Mouse (Mus musculus): ENCODE results near the gene Snapc5. TPM values are rescaled to one million over a fixed set of nuclear protein-coding genes. Genes with fewer than 3 reads are reported as not detected.
A peak's percentile ranks its signal among the peaks of the same experiment; 100 is the strongest.
"Not testable (repeated sequence)": the region's sequence is repeated elsewhere in the genome, so short reads cannot be mapped to it uniquely, and the experiment has no call there.

Gene Snapc5
- polyA plus RNA-seq, 1 experiment: 16.9 TPM

DNA sequence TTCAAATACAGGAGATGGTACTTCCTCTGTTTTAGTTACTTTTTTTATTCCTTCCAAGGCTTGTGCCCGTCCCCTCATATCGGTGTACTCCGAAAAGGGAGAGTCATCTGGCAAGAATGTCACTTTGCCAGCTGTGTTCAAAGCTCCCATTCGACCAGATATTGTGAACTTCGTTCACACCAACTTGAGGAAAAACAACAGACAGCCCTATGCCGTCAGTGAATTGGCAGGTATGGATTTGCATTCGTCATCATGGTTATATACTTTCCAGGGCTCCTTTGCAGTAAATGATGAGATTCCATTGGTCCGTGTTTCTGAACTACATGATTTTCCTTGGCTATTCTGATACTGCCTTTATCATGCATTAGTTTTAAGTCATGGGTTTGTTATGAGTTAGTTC lies 4.3 kb upstream of the Snapc5 start:
- no peak for DNase-seq (ENCODE audit: low read depth)
- TF ChIP-seq POLR2A (IDR thresholded peaks at IDR 0.05; ENCODE audit: borderline replicate concordance, extremely low read depth, insufficient read depth, insufficient read length, poor library complexity, severe bottlenecking) (no peak), CTCF (IDR thresholded peaks at IDR 0.05; ENCODE audit: borderline replicate concordance, extremely low read depth, insufficient read depth, insufficient read length) (no peak)

DNA sequence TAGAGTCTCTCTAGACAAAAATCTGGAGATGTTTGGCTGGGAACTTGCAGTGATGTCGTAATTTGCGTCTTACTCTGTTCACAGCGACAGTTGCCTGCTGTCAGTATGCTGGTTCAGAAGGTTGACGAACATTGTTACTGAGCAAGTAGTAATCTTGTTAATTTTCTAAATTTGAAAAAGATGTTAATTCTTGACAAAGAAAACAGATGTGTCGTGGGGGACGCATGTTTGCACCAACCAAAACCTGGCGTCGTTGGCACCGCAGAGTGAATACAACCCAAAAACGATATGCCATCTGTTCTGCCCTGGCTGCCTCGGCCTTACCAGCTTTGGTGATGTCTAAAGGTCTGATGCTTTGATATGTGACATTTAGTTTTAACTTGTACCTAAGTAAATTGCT lies 3.7 kb upstream of the Snapc5 start:
- DNase-seq (ENCODE audit: low read depth): peak; percentile 63
- TF ChIP-seq CTCF (IDR thresholded peaks at IDR 0.05; ENCODE audit: borderline replicate concordance, extremely low read depth, insufficient read depth, insufficient read length): no peak
- TF ChIP-seq POLR2A (IDR thresholded peaks at IDR 0.05; ENCODE audit: borderline replicate concordance, extremely low read depth, insufficient read depth, insufficient read length, poor library complexity, severe bottlenecking): no peak

DNA sequence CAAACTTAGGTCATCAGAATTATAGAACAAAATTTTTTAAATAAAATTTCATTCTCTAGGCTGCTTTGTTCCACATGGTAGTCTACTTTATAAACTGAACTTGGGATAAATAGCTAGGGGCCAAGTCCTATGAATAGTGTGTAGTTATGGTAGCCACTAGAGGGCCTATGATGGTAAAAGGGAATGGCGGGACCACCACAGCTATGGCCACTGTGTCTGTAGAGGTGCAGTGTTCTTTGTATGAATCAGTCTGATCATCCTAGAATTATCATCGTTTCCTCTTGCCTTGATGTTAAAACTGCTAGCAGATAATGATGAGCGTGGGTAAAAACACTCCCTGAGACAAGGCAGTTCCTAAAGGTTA lies 482 bp upstream of the Snapc5 start:
- DNase-seq (ENCODE audit: low read depth): peak; percentile 65
- TF ChIP-seq POLR2A (IDR thresholded peaks at IDR 0.05; ENCODE audit: borderline replicate concordance, extremely low read depth, insufficient read depth, insufficient read length, poor library complexity, severe bottlenecking) (no peak), CTCF (IDR thresholded peaks at IDR 0.05; ENCODE audit: borderline replicate concordance, extremely low read depth, insufficient read depth, insufficient read length) (peak; percentile 40; the same call in 1 of the 2 replicates)

DNA sequence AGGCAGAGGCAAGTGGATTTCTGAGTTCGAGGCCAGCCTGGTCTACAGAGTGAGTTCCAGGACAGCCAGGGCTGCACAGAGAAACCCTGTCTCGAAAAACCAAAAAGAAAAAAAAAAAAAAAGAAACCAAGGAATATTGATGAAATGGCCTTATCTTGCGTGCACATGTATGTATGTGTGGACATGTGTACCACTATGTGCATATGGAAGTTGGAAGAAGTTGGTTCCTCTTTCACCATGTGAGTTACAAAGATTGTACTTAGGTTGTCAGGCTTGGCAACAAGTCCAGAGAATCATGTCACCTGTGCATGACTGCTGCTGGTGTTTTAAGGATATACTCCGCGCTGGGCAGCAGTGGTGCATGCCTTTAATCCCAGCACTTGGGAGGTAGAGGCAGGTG lies 4.2 kb downstream of the Snapc5 start:
- not testable (repeated sequence) for DNase-seq (ENCODE audit: low read depth)

DNA sequence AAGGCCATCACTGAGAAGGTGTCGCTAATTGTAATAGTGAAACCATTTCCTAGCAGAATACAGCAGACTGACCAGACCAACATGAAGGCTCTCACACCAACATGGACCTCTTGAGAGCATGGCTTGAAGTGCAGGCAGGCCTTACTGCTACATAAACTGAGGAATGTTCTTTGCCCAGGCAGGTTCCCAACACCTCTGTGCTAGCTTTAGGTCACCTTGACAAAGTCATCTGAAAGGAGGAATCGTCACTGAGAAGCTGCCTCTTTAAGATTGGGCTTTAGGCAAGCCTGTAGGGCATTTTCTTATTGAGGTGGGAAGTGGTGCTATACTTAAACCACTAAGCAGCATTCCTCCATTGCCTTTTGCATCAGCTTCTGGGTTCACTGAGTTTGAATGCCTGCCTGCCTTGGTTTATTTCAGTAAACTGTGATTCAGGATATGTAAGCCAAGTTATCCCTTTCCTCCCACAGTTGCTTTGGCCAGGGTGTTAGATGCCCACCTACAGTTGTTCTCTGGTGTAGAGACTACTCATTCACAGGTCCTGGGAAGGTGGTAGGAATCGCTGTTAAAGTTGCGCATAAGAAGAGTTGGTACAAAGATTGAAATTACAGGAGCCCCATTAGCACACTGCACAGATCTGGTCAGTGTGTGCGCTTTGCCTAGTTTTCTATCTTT lies 5.2 kb downstream of the Snapc5 start:
- no peak for DNase-seq (ENCODE audit: low read depth)
- TF ChIP-seq CTCF (IDR thresholded peaks at IDR 0.05; ENCODE audit: borderline replicate concordance, extremely low read depth, insufficient read depth, insufficient read length) (no peak), POLR2A (IDR thresholded peaks at IDR 0.05; ENCODE audit: borderline replicate concordance, extremely low read depth, insufficient read depth, insufficient read length, poor library complexity, severe bottlenecking) (no peak)

DNA sequence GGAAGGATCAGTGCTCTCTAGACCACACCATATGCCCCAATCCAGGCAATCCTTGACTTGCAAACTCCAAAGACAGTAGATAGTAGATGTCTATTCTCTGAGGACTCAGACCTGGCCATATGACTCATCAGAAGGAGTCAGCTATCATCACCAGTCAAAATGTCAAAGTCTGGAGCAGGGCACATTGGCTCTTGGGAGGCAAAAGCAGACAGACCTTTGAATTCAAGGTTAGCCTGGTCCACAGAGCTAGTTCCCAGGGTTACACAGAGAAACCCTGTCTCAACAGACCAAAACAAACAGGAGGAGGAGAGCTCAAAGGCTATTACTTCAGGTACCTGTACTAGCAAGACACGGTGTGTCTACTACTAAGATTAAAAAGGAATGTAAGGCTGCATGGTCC lies 14.8 kb downstream of the Snapc5 start:
- DNase-seq (ENCODE audit: low read depth): no peak
- TF ChIP-seq CTCF (IDR thresholded peaks at IDR 0.05; ENCODE audit: borderline replicate concordance, extremely low read depth, insufficient read depth, insufficient read length): no peak
- TF ChIP-seq POLR2A (IDR thresholded peaks at IDR 0.05; ENCODE audit: borderline replicate concordance, extremely low read depth, insufficient read depth, insufficient read length, poor library complexity, severe bottlenecking): no peak

DNA sequence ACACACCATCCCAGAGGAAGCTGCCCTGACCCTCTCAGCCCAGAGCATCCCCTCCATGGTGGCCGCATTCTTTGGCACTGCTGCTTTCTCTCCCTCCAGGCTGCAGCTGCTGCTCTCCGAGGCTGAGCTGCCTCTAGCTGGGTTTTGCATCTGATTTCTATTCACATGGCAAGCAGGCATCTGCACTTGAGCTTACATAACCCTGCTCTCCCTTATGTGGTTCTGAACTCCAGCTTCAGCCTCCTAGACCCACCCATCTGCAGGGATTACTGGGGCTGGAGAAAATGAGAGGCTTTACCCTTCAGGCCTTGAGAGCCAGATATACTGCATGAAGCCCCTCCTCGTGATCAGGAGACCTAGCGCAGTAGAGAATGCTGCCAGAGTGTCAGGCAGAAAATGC lies 16.5 kb downstream of the Snapc5 start:
- peak; percentile 7 for DNase-seq (ENCODE audit: low read depth)
- TF ChIP-seq CTCF (IDR thresholded peaks at IDR 0.05; ENCODE audit: borderline replicate concordance, extremely low read depth, insufficient read depth, insufficient read length) (no peak), POLR2A (IDR thresholded peaks at IDR 0.05; ENCODE audit: borderline replicate concordance, extremely low read depth, insufficient read depth, insufficient read length, poor library complexity, severe bottlenecking) (no peak)

DNA sequence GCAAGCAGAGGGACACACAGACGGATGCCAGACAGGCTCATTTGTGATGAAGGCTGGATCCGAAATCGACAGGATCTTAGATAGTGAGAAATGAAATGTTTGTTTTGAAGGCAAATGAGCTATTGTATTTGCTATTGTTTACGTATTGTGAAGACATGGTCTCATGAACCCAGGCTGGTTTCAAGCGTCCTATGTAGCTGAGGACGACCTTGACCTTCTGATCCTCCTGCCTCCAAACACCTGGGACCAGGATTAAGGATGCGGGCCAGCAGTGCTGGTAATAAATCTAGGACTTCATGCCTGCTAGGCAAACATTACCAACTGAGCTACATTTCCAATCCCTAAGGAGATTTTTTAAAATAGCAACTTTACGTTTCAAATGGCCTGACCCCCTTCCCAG lies 18.4 kb downstream of the Snapc5 start:
- TF ChIP-seq CTCF (IDR thresholded peaks at IDR 0.05; ENCODE audit: borderline replicate concordance, extremely low read depth, insufficient read depth, insufficient read length): no peak
- TF ChIP-seq POLR2A (IDR thresholded peaks at IDR 0.05; ENCODE audit: borderline replicate concordance, extremely low read depth, insufficient read depth, insufficient read length, poor library complexity, severe bottlenecking): no peak
- no peak for DNase-seq (ENCODE audit: low read depth)

DNA sequence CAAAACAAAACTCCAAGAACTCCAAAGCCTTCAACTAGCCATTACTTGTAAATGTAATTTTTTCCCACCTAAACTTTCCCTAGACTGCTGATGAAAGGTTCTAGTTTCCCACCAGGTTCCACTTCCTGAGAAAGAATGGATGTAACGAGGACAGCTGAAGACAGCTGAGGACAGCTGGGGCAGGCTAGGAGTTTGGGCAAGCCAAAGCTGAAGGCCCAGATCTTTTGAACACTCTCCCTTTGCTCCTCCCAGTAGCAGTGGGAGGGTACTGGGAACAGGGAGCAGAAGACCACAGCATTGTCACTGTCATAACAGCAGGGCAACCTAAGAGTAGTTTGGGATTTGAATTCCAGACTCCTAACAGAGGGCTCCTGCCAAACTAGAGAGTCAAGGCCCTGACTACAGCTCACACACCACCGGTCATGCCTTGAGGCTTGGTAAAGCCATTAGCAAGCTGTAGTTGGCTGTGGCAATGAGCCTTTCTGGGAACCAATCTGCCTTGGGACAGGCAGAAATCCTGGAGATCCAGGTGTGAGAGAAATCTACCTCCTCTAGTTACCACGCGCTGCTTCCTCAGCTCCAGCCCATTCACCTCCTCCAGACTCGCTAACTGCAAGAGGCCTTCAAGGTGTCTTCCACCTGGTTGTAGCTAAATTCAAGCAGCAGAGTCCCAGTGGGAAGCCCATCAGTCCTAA lies 19.1 kb downstream of the Snapc5 start:
- no peak for DNase-seq (ENCODE audit: low read depth)
- TF ChIP-seq POLR2A (IDR thresholded peaks at IDR 0.05; ENCODE audit: borderline replicate concordance, extremely low read depth, insufficient read depth, insufficient read length, poor library complexity, severe bottlenecking): no peak
- TF ChIP-seq CTCF (IDR thresholded peaks at IDR 0.05; ENCODE audit: borderline replicate concordance, extremely low read depth, insufficient read depth, insufficient read length): no peak

DNA sequence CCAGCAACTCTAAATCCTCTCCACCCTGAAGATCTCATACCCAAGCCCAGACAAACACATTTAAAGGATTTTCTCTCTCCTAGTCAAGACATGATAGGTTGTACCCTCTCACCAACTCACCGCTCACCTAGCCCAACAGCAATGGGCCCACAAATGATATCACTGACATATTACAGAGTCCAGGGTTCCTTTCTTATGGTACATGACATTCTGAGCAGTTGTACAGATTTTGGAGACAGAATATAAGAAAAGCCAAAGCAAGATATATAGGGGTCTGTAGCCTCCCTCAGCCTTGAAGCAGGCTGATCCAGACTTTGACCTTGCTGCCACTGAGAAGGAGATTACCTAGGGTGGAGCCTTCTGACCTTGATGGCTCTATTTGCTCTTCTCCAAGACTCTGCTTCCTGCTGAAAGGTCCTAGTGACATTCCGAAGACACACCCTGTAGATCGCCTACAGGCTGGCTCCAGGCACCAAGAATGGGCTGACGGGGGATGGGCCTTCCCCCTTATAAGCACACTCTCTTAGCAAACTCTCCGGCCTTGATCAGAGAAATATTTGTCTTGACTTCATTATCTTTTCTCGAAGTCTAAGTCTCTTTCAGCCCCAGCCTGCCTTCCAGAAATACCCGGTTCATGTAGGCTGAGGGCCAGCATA lies 19.8 kb downstream of the Snapc5 start:
- not testable (repeated sequence) for DNase-seq (ENCODE audit: low read depth)

DNA sequence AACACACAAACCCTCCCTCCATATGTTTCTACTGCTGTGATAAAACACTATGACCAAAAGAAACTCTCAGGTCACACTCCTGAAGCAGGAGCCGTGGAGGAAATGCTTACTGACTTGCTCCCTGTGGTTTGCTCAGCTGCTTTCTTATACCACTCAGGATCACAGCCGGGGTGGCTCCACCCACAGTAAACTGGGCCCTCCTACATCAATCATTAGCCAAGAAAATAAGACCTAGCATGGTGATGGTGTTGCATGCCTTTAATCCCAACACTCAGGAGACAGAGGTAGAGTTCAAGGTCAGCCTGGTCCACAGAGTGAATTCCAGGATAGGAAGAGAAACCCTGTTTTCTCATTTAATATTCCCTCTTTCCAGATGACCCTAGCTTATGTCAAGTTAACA lies 20.8 kb downstream of the Snapc5 start:
- TF ChIP-seq CTCF (IDR thresholded peaks at IDR 0.05; ENCODE audit: borderline replicate concordance, extremely low read depth, insufficient read depth, insufficient read length) (no peak), POLR2A (IDR thresholded peaks at IDR 0.05; ENCODE audit: borderline replicate concordance, extremely low read depth, insufficient read depth, insufficient read length, poor library complexity, severe bottlenecking) (no peak)
- no peak for DNase-seq (ENCODE audit: low read depth)

DNA sequence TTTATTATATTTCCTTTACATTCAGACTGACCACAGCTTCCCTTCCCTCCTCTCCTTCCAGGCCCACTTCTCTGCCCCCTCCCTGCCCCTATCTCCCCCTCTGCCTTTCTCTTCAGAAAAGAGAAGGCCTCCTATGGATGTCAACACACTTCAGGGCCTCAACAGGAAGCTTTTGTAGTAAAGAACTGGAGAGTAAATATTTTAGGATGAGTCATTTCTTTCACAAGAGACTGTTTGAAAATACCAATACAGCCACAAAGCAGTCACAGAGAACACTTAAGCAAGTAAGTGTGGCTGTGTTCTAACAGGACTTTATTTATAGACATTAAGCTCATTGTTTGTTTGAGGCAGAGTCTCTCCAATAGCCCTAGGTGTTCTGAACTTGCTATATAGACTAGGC lies 23.3 kb downstream of the Snapc5 start:
- TF ChIP-seq POLR2A (IDR thresholded peaks at IDR 0.05; ENCODE audit: borderline replicate concordance, extremely low read depth, insufficient read depth, insufficient read length, poor library complexity, severe bottlenecking) (no peak), CTCF (IDR thresholded peaks at IDR 0.05; ENCODE audit: borderline replicate concordance, extremely low read depth, insufficient read depth, insufficient read length) (no peak)
- DNase-seq (ENCODE audit: low read depth): no peak

Measured in brain, embryonic 14.5 days (tissue).